Mouse (Mus musculus): Measurements from ENCODE around the gene Nova1.

Nova1 gene

GRCm38 (mm10) chr12:46646139-46646611 lies 172.6 kb downstream of the Nova1 start:
- DNase-seq: no peak

DNA sequence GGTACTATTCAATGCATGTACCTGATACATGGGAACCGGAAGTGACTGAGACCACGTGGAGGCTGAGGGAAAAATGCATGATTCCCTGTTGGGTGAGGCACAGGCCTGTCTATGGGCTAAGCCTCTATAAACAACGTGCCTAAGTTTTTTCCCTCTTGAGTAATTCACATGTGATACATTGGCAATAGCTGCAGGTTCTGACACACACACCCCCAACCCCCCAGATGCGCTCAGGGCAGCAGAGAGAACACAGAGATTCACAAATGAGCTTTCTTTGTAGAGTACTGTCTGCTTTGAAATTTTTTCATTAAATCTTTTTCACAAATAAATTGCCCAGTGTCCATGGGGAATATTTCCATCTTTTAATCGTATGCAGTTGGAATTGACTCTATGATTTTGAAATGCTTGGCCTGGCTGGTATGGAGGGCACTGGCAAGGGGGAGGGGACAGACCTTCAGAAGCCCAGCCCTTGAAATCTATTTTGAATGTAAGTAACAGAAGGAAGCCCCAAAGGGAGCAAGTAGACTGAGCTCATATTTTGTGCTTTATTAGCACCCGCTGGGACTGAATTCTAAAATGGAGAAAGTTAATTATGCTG lies 173.3 kb downstream of the Nova1 start:
- no peak for DNase-seq
